Mouse (Mus musculus) kidney, adult 2 months (tissue): Measurements from ENCODE around the gene Tspan7.

Source experiments
- CTCF ChIP-seq: fragments of 200-500 bp; conservative IDR thresholded peaks from 2 replicates; pipeline ENCODE4 v1.5.1; 2011; ENCODE audit warnings: low read depth, mild to moderate bottlenecking, control low read depth, low read length, moderate library complexity, mixed read lengths; ENCODE audit not compliant: insufficient read depth, insufficient read length
- POLR2A ChIP-seq: fragments of 200-500 bp; IDR thresholded peaks from one replicate; pipeline ENCODE4 v1.6.1; 2011; ENCODE audit warnings: low read depth, low read length, control low read depth

DNA sequence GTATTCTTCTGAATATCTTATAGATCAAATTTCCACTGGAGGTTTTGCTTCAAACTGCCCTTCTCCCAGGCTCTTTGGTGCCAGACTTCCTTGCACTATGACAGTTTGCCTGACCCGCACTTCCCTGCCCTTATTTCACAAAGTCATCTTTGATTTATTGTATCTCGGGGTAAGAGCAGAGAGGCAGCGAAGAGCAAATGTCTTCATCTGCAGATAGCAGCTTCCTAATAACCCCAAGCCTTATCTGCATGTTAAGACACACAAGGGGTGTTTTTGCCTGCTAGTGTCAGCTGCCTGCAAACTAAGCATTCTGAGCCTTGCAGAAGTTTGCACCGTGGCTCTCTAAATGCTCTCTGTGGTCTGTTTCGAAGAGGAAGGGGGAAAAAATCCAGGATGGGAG, 29.5 kb downstream of the Tspan7 start:
- no peak for TF ChIP-seq CTCF
- no peak for TF ChIP-seq POLR2A
